Mouse (Mus musculus): Measurements from ENCODE around the gene Aldoc. TPM values are rescaled to one million over a fixed set of nuclear protein-coding genes. Genes with fewer than 3 reads are reported as not detected.

The Aldoc gene
- total RNA-seq, 1 experiment from 2014 or later, result 8.8 TPM

DNA sequence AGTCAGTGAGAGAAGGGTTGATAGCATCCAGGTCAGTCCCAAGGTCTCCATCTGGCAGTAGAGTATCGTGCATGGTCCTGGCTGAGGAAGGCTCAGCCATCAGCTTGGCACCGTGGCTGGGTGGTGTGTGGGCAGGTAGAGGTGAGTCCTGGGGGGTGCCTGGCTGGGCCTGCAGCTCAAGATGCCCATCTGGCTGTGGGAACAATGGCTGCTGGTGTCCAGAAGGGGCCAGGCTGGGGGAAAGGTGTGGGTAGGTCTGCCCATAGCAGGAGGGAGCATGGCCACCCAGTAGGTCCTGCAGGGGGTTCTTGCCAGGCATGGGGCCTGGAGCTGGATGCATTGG lies 38.0 kb downstream of the Aldoc start:
- DNase-seq, result no peak

DNA sequence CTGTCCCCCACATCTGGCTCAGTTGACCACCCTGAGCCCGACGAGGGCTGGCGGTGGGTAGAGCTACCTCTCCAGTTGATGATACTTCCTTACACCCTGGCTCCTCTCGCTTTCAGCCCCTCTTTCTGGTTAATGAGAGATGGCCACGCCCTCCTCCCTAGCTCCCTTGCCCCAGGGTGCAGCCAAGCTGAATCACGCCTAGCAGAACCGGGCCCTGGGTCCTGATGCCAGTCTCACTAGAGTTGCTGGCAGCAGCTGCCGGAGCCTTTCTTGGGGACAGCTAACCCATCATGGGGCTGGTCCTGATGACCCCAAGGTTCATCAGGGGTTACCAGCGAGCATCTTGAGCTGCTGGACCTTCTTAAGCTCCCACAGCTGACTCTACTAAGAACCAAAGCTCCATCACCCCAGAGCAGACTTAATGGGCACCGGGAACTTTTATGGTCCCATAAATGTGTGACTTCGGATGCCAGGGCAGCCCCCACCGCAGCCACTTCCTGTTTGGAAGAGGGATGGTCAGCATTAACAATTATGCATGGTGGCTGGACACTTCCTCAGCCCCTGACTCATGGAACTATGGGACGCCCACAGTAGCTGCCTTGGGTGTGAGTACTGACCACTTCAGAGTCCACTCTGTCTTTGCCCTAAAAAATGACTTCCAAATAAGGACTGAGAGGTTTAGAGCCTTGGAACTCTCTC lies 40.7 kb downstream of the Aldoc start:
- no peak for DNase-seq

DNA sequence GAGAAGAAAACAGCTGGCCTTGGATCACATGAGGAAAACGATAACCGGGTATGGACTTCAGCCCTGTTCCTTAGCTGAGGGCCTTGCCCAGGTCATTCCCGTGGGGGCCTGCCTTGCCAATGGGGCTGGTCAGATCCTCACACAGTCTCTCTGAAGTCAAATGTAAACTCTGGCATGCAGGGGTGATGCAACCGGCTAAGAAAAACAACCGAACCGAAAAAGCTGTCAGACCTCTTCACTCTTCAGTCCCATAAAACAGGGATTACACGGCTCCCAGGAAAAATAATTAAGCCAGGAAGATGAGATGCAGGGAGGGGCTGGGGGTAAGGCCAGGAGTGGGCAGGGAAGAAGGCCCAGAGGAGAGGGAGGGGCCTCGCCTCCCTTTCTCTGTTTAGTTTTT lies 41.3 kb downstream of the Aldoc start:
- peak; percentile 66 for DNase-seq

DNA sequence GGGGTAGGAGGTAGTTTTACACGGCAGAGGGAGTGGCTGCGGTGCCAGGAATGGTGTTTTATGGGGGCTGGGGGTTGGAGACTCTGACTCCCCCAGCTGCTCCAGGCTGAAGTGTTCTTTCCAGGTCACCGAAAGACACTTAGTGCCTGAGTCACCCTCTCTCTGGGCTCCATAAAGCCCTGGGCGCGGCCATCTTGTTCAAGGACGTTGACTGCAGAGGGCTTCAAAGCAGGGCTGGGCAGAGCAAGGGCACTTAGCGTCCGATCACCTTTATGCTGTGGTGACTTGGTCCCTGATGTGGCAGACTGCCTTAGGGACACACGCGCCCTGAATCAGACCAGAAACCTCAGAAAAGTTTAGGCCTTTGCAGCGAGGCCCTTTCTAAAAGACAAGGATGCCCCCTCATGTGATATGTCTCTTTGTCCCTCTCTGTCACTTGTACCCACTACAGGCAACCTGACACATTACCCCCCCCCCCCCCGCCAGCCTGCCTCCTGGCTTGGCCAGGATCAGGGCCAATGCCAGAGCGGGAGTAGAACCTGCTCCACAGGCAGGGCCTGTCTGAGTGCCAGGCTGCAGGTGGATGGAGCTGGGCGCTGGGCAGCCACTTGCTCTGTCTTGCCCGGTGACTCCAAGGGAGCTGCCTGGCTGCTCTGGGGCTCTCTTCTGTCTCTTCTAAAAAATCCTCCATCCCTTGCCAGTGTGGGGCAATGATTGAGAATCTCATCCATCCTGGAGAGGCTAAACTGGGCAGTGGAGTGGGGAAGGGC lies 44.9 kb downstream of the Aldoc start:
- DNase-seq, result peak; percentile 68

DNA sequence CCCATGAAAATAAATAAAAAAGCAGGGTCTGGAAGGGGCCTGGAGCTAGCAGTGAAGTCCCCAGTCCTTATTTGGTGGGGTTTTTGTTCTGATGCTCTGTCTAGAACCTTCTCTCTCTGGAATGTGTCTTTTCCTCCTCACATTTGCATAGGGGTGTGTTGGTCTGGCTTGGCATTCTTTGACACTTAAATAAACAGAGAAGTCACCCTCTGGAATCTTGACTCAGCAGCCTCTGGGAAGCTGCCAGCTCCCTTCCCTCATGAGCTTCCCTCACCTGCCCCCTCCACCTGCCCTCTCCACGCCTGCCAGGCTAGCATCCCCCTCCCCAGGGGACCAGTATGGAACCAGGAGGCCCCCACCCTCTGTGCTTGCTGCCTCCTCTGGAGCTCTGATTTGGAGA lies 47.6 kb downstream of the Aldoc start:
- no peak for DNase-seq

DNA sequence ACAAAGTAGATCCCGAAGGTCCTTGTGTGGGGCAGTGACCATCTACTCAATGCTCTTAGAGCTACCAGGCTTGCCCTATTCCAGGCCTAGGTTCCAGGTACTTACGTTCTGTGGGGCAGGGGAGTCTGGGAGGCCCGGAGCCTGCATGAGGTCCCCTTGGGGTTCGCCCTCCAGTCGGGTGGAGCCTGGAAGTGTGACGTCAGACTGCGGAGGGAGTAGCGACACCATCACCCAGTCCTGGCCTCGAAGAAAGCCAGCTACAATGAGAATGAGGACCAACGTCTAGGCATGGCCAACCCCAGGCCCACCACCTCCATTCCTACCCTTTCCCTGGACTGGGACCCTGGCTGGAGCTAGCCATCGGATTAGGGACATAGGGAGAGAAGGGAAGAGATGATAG lies 48.9 kb downstream of the Aldoc start:
- no peak for DNase-seq

DNA sequence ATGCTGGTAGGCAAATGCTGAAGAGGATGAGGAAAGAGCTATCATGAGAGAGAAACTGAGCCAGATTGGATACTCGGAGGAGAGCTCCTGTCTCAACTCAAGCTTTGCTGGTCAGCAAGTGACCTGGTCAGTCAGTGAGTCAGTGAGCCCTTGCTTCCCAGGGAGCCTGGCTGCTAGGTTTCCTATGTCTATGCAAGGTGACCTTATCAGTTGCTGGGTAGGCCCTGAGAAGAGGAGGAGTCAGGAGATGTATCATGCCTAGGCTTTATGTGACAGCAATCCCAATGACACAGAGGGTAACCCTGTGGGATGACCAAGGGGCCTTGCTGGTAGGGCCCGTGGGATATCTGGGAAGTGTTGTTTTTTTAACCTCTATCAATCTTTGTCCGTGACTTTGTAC lies 49.4 kb downstream of the Aldoc start:
- DNase-seq, result peak; percentile 70

DNA sequence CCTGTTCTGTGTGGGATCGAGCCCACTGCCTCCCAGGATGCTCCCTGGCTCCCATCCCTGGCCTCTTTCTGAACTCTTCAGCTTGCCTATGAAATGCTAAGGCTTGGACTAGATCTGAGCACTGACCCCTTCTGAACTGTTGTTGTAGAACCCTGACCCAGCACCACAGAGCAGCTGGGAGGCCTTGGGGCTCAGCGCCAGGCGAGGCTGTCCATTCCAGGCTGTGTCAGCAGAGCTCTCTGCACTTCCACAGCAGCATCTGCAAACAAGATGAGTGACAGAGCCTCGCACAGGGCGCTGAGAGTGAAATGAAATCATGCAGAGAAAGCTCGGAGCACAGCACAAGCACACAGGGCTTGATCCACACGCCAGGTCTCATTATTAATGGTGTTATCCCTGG lies 49.8 kb downstream of the Aldoc start:
- DNase-seq, result peak; percentile 89

DNA sequence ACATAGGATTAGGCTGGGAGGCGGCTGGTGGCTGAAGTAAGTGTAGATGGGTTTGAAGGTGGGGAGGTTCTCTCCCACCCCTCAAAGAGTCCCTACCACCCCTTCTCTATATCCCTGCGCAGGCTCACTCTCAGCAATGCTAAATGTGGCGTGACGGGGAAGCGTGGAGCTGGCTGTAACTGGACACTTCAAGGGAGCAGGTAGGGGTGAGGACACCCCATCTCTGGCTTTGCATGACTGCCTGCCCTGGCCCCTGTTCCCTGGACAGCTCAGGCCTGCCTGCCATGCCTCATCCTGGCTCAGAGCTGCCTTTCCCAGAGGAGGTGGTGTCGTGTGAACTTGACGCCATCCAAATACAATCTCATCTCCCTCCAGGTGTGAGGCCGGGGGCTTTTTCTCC lies 51.4 kb downstream of the Aldoc start:
- DNase-seq, result no peak

Other genes starting within 250 kb of the Aldoc start
- gene Eral1, start 242.6 kb upstream of the Aldoc start, total RNA-seq (2021), result 28.8 and 31.6 TPM in 2 replicates
- 18.1 and 19.1 TPM in 2 replicates for gene Fam222b, start 228.3 kb upstream of the Aldoc start, total RNA-seq (2021)
- gene Traf4, start 157.4 kb upstream of the Aldoc start, total RNA-seq (2021), result 47.2 and 50.7 TPM in 2 replicates
- 8.5 and 9.0 TPM in 2 replicates for gene Nek8, start 146.3 kb upstream of the Aldoc start, total RNA-seq (2021)
- 36.4 and 46.4 TPM in 2 replicates for gene Tlcd1, start 146.3 kb upstream of the Aldoc start, total RNA-seq (2021)
- 1,759 and 1,890 TPM in 2 replicates for gene Rpl23a, start 139.4 kb upstream of the Aldoc start, total RNA-seq (2021)
- gene Rab34, start 134.5 kb upstream of the Aldoc start, total RNA-seq (2021), result 89.2 and 92.2 TPM in 2 replicates
- gene Proca1, start 129.6 kb upstream of the Aldoc start, total RNA-seq (2021), result 17.6 and 26.3 TPM in 2 replicates
- 75.3 and 78.8 TPM in 2 replicates for gene Sdf2, start 77.2 kb upstream of the Aldoc start, total RNA-seq (2021)
- gene Supt6, start 77.0 kb upstream of the Aldoc start, total RNA-seq (2021), result 60.1 and 65.4 TPM in 2 replicates
- gene 2610507B11Rik, start 61.2 kb upstream of the Aldoc start, total RNA-seq (2021), result 146 and 153 TPM in 2 replicates
- 0.41 and 0.83 TPM in 2 replicates for gene BC030499, start 32.1 kb upstream of the Aldoc start, total RNA-seq (2021)
- gene Spag5, start 21.4 kb upstream of the Aldoc start, total RNA-seq (2021), result 9.7 and 12.4 TPM in 2 replicates
- 43.0 and 47.6 TPM in 2 replicates for gene Pigs, start 5.4 kb downstream of the Aldoc start, total RNA-seq (2021)
- 24.4 and 26.8 TPM in 2 replicates for gene Unc119, start 20.5 kb downstream of the Aldoc start, total RNA-seq (2021)
- gene Foxn1, start 63.6 kb downstream of the Aldoc start, total RNA-seq (2021), result 0.15 TPM in 1 of 2 replicates, not detected in the other
- not detected in 2 replicates for gene Slc13a2, start 99.2 kb downstream of the Aldoc start, total RNA-seq (2021)
- 16.7 and 20.5 TPM in 2 replicates for gene Slc46a1, start 142.7 kb downstream of the Aldoc start, total RNA-seq (2021)
- 3.3 and 4.9 TPM in 2 replicates for gene Sarm1, start 174.8 kb downstream of the Aldoc start, total RNA-seq (2021)
- 23.9 and 283 TPM in 2 replicates for gene Vtn, start 176.1 kb downstream of the Aldoc start, total RNA-seq (2021)
- gene Sebox, start 180.5 kb downstream of the Aldoc start, total RNA-seq (2021), result not detected in 2 replicates
- 26.3 and 29.6 TPM in 2 replicates for gene Tmem199, start 189.2 kb downstream of the Aldoc start, total RNA-seq (2021)
- 177 and 186 TPM in 2 replicates for gene Poldip2, start 189.2 kb downstream of the Aldoc start, total RNA-seq (2021)
- gene Tnfaip1, start 213.4 kb downstream of the Aldoc start, total RNA-seq (2021), result 47.9 and 49.4 TPM in 2 replicates
- 81.5 and 90.2 TPM in 2 replicates for gene Ift20, start 213.4 kb downstream of the Aldoc start, total RNA-seq (2021)
- 34.1 and 45.0 TPM in 2 replicates for gene Tmem97, start 227.8 kb downstream of the Aldoc start, total RNA-seq (2021)